Mouse (Mus musculus): ENCODE measurements around the gene Tcp11l2. TPM values are rescaled to one million over a fixed set of nuclear protein-coding genes. Genes with fewer than 3 reads are reported as not detected.

Gene Tcp11l2
- total and polyA plus RNA-seq, 2 experiments from 2014 or later: 11.2 to 18.9 TPM

DNA sequence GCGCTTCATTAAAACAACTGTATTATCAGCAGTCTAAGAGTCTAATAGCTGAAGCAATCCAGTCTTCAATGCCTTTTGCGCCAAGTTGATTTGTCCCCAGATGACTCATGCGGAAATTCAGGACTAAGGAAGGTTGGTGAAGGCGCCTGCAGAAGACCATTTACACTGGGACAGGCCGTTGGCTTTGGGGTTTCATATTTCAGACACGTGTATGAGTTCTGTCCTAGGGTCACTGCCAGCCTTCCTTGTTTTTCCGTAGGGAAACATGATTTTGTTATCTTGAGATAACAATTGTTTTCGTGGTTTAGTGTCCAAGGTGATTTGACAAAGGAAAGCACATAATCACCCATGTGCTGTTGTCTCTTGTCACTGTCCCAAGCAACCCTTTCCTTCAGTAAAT lies 4.8 kb downstream of the Tcp11l2 start:
- ATAC-seq (no peak), DNase-seq (ENCODE audit: low spot score) (no peak)
- H3K27me3 ChIP-seq (ENCODE audit: insufficient read depth, low read length): no peaks in the 10 kb centered on the region
- no peak overlapping the region for H3K4me3 ChIP-seq (ENCODE audit: low read length)
- no peak overlapping the region for H3K27ac ChIP-seq
- peaks cover 4% of the 10 kb centered on the region; the same call in 1 of the 2 replicates for H3K4me1 ChIP-seq (ENCODE audit: insufficient read depth, low read length)
- TF ChIP-seq CTCF (IDR thresholded peaks at IDR 0.05; ENCODE audit: low read depth): no peak
- H3K4me2 ChIP-seq (ENCODE audit: low read depth, low read length): no peak overlapping the region
- H3K9me3 ChIP-seq (ENCODE audit: low read length): no peaks in the 10 kb centered on the region
- no peaks in the 10 kb centered on the region for H3K36me3 ChIP-seq (ENCODE audit: insufficient read depth, low read length)
- H3K9ac ChIP-seq (replicated peaks; ENCODE audit: low read length): no peak overlapping the region
- 83% methylated on average over 8 of the region's 8 CpGs for WGBS

DNA sequence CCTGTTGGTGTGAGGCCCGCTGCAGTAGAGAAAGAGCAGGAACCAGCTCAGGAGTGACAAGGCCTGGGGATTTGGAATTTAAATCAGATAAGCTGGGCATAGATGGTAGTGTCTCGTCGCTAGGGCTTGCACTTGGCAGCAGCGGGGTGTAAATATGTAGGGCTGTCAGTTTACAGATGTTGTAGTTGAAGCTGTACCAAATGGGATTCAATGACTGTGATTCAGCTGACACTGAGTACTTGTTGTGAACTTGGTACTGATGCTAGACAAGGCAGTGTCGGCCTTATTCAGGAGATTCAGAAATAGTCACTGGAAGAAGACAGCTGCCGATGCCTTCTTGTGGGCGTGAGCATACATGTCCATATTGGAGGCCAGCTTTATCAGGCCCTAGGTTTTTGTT lies 5.8 kb downstream of the Tcp11l2 start:
- no peak overlapping the region for H3K9ac ChIP-seq (replicated peaks; ENCODE audit: low read length)
- peak; percentile 3 for DNase-seq (ENCODE audit: low spot score)
- no peak overlapping the region for H3K27ac ChIP-seq
- H3K36me3 ChIP-seq (ENCODE audit: insufficient read depth, low read length): no peaks in the 10 kb centered on the region
- H3K4me1 ChIP-seq (ENCODE audit: insufficient read depth, low read length): peaks cover 4% of the 10 kb centered on the region; the same call in 1 of the 2 replicates
- H3K4me3 ChIP-seq (ENCODE audit: low read length): no peak overlapping the region
- no peaks in the 10 kb centered on the region for H3K27me3 ChIP-seq (ENCODE audit: insufficient read depth, low read length)
- H3K9me3 ChIP-seq (ENCODE audit: low read length): no peaks in the 10 kb centered on the region
- H3K4me2 ChIP-seq (ENCODE audit: low read depth, low read length): no peak overlapping the region
- 67% methylated on average over 7 of the region's 7 CpGs for WGBS
- ATAC-seq: no peak
- no peak for TF ChIP-seq CTCF (IDR thresholded peaks at IDR 0.05; ENCODE audit: low read depth)

DNA sequence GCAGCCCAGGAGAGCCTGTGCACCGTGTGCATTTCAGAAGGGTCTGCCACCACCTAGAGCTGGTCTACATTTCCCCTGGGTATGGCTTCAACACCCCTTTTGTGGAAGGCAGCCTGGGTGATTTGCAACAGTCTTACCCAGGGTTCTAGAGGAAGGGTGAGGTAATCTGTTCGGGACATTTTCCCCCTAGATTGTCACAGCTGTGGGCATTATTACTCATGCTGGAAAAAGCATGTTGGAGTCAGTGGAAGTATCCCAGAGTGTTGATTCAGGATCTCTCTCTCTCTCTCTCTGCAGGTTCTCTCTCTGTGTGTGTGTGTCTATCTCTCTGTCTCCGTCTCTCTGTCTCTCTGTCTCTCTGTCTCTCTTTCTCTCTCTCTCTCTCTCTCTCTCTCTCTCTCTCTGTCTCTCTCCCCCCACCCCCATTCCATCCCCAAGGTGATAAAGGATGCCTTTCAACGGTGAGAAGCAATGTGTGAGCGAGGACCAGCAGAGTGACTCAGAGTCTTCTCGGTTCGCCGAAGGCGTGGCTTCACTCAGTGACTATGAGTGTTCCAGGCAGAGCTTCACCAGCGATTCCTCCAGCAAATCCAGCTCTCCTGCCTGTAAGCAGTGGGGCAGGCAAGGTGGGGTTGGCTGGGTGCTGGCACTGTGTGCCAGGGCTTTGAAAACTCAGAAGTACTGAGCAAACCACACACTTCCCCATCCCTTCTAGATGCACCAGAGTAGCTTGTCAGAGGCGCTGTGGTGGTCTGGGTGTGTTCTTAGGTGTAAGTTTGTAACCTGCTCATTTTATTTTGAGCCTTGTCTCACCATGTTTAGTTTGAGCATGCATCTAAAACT lies 8.2 kb downstream of the Tcp11l2 start:
- no peaks in the 10 kb centered on the region for H3K4me1 ChIP-seq (ENCODE audit: insufficient read depth, low read length)
- no peaks in the 10 kb centered on the region for H3K9me3 ChIP-seq (ENCODE audit: low read length)
- no peak overlapping the region for H3K4me2 ChIP-seq (ENCODE audit: low read depth, low read length)
- no peaks in the 10 kb centered on the region for H3K27me3 ChIP-seq (ENCODE audit: insufficient read depth, low read length)
- H3K36me3 ChIP-seq (ENCODE audit: insufficient read depth, low read length): no peaks in the 10 kb centered on the region
- H3K27ac ChIP-seq: no peak overlapping the region
- no peak for ATAC-seq
- WGBS: 77% methylated on average over 11 of the region's 11 CpGs
- H3K4me3 ChIP-seq (ENCODE audit: low read length): no peak overlapping the region
- no peak for DNase-seq (ENCODE audit: low spot score)
- TF ChIP-seq CTCF (IDR thresholded peaks at IDR 0.05; ENCODE audit: low read depth): no peak
- H3K9ac ChIP-seq (replicated peaks; ENCODE audit: low read length): no peak overlapping the region

DNA sequence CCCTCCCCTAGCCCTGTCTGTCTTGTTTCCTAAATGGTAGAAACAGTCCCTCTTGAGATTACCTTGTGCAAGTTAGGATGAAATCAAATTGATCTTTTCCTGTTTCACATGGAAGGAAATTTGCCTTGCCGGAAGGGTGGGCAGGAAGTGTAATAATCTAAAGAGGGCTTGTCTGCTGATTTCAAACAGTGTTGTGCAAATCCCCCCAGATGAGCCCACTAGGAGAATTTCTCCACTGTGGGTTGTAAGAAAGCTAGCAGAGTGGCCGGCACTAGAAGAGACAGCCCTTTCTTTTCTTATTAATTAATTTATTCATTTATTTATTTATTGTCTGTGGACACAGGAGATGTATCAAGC lies 8.8 kb downstream of the Tcp11l2 start:
- H3K9ac ChIP-seq (replicated peaks; ENCODE audit: low read length): no peak overlapping the region
- no peak overlapping the region for H3K27ac ChIP-seq
- no peak overlapping the region for H3K4me2 ChIP-seq (ENCODE audit: low read depth, low read length)
- no peaks in the 10 kb centered on the region for H3K27me3 ChIP-seq (ENCODE audit: insufficient read depth, low read length)
- H3K4me1 ChIP-seq (ENCODE audit: insufficient read depth, low read length): no peaks in the 10 kb centered on the region
- DNase-seq (ENCODE audit: low spot score): no peak
- H3K36me3 ChIP-seq (ENCODE audit: insufficient read depth, low read length): no peaks in the 10 kb centered on the region
- no peak for ATAC-seq
- H3K4me3 ChIP-seq (ENCODE audit: low read length): no peak overlapping the region
- TF ChIP-seq CTCF (IDR thresholded peaks at IDR 0.05; ENCODE audit: low read depth): no peak
- WGBS: 76% methylated on average over 2 of the region's 2 CpGs
- no peaks in the 10 kb centered on the region for H3K9me3 ChIP-seq (ENCODE audit: low read length)

DNA sequence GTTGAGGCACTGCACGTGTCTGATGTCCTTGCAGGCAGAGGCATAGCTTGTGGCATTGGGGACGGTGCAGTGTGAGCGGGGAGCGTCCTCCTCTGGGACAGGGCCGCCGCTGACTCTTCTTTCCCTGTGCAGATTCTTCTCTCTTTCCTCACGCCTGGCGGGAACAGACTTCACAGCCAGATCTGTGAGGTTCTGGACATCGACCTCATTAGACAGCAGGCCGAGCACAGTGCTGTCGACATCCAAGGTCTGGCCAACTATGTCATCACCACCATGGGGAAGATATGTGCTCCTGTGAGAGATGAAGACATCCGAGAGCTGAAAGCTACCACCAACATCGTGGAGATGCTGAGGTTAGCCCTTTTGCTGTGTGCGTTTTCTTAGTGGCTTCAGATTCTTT lies 14.5 kb downstream of the Tcp11l2 start:
- Histone ChIP-seq H3K27ac (no peak overlapping the region), H3K36me3 (ENCODE audit: insufficient read depth, low read length) (peaks cover 9% of the 10 kb centered on the region; the same call in 1 of the 2 replicates), H3K4me3 (ENCODE audit: low read length) (no peak overlapping the region), H3K9ac (replicated peaks; ENCODE audit: low read length) (no peak overlapping the region), H3K9me3 (ENCODE audit: low read length) (no peaks in the 10 kb centered on the region), H3K27me3 (ENCODE audit: insufficient read depth, low read length) (no peaks in the 10 kb centered on the region), H3K4me2 (ENCODE audit: low read depth, low read length) (no peak overlapping the region), H3K4me1 (ENCODE audit: insufficient read depth, low read length) (no peaks in the 10 kb centered on the region)
- ATAC-seq: no peak
- TF ChIP-seq CTCF (IDR thresholded peaks at IDR 0.05; ENCODE audit: low read depth): no peak
- WGBS: 85% methylated on average over 14 of the region's 14 CpGs
- DNase-seq (ENCODE audit: low spot score): no peak

DNA sequence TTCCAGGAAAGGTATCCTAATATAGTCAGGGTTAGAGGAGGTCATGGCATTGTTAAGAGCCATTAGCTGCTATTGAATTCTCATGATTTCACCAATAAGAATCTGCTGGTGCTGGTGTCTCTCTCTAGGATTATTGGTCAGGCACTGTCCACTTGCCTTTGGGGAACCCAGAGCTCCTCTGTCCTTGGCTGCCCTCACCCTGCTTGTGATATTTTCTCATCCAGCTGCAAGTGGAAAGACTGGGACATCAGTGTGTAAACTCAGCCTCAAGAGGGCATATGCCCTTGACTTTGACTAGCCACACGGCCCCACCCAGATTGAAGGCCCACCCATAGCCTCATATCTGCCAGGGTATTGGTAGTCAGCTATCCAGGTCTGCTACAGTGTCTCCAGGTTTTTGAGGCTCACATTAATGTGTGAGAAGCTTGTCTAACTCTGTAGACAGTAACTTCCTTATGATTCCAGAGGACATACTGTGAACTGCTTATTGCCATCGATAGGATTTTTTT lies 15.3 kb downstream of the Tcp11l2 start:
- Histone ChIP-seq H3K9me3 (ENCODE audit: low read length) (no peaks in the 10 kb centered on the region), H3K27ac (no peak overlapping the region), H3K4me3 (ENCODE audit: low read length) (no peak overlapping the region), H3K4me2 (ENCODE audit: low read depth, low read length) (no peak overlapping the region), H3K27me3 (ENCODE audit: insufficient read depth, low read length) (no peaks in the 10 kb centered on the region), H3K9ac (replicated peaks; ENCODE audit: low read length) (no peak overlapping the region), H3K36me3 (ENCODE audit: insufficient read depth, low read length) (peaks cover 9% of the 10 kb centered on the region; the same call in 1 of the 2 replicates), H3K4me1 (ENCODE audit: insufficient read depth, low read length) (no peaks in the 10 kb centered on the region)
- 91% methylated on average over 2 of the region's 2 CpGs for WGBS
- DNase-seq (ENCODE audit: low spot score) (no peak), ATAC-seq (no peak)
- no peak for TF ChIP-seq CTCF (IDR thresholded peaks at IDR 0.05; ENCODE audit: low read depth)

DNA sequence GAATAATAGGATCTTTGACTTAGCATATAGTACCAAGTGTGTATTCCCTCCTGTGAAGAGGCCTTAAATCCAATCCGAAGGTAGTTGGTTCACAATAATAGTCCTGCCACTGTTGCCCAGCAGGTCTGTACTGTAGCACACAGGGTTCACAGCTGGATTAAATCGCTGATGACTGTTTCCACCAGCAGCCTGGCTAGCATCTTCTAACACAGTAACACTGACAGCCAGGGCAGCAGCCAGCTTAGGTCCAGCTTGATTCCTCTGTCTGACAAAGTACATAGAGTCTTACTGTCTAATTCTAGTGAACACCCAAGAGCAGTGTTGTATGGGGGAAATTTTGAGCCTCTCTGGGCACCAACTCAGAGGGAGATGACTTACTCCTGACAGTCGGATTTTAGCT lies 16.3 kb downstream of the Tcp11l2 start:
- no peak for TF ChIP-seq CTCF (IDR thresholded peaks at IDR 0.05; ENCODE audit: low read depth)
- DNase-seq (ENCODE audit: low spot score) (no peak), ATAC-seq (no peak)
- H3K27ac ChIP-seq: no peak overlapping the region
- H3K9ac ChIP-seq (replicated peaks; ENCODE audit: low read length): no peak overlapping the region
- H3K4me3 ChIP-seq (ENCODE audit: low read length): no peak overlapping the region
- H3K4me2 ChIP-seq (ENCODE audit: low read depth, low read length): no peak overlapping the region
- H3K4me1 ChIP-seq (ENCODE audit: insufficient read depth, low read length): no peaks in the 10 kb centered on the region
- H3K27me3 ChIP-seq (ENCODE audit: insufficient read depth, low read length): no peaks in the 10 kb centered on the region
- H3K36me3 ChIP-seq (ENCODE audit: insufficient read depth, low read length): peaks cover 9% of the 10 kb centered on the region; the same call in 1 of the 2 replicates
- H3K9me3 ChIP-seq (ENCODE audit: low read length): no peaks in the 10 kb centered on the region
- 45% methylated on average over 3 of the region's 3 CpGs for WGBS
